Mouse (Mus musculus) Patski (cell line): ENCODE data around the gene Pacs2. TPM values are rescaled to one million over a fixed set of nuclear protein-coding genes. Genes with fewer than 3 reads are reported as not detected.
A peak's percentile ranks its signal among the peaks of the same experiment; 100 is the strongest.

Experiments used
- ATAC-seq: fragments of 100-300 bp; one replicate; pipeline ENCODE4 v1.8.0; 2021
- CTCF ChIA-PET: fragments of 350-600 bp; sonication (Branson Sonifier 250); formaldehyde crosslinking; loops from one replicate; lab custom pipeline; 2022; ENCODE audit warnings: inconsistent platforms; lab: Charles Lee
- POLR2A ChIA-PET: fragments of 350-600 bp; sonication (Branson Sonifier 250); formaldehyde crosslinking; loops from one replicate; lab custom pipeline; 2022; ENCODE audit warnings: antibody characterized with exemption, inconsistent platforms; lab: Charles Lee
- DNase-seq: peaks from one replicate; pipeline ENCODE4 v3.0.0-alpha.2; 2011; ENCODE audit warnings: low read depth, low spot score
- H3K27me3 ChIP-seq: fragments of 371-371 bp; one replicate; pipeline ENCODE4 v1.5.1; 2021
- CTCF ChIP-seq: fragments of 100-300 bp; IDR thresholded peaks from one replicate; pipeline ENCODE4 v1.5.1; 2021
- in situ Hi-C: fragments of 300-500 bp; cut with MboI; formaldehyde crosslinking; loops from 3 replicates; pipeline ENCODE4 v1.11.1; 2018; ENCODE audit warnings: low pct_unique_long_range_greater_than_20kb, mixed read lengths
- polyA plus RNA-seq: library from polyadenylated mRNA; unstranded; gene quantifications from one replicate; pipeline ENCODE4 v1.2.3, GENCODE M21; 2021

Gene Pacs2
- polyA plus RNA-seq, 1 experiment from 2014 or later, result 70.8 TPM

GRCm38 (mm10) chr12:113108528-113109283 lies 94.4 kb downstream of the Pacs2 start:
- H3K27me3 ChIP-seq, result no peaks in the 10 kb centered on the region
- TF ChIP-seq CTCF, result no peak
- in situ Hi-C loops, result no loop called here
- no peak for DNase-seq
- no peak for ATAC-seq
- POLR2A ChIA-PET, result no interaction called here
- CTCF ChIA-PET, result no interaction called here

- DNase-seq, result no peak
- no peaks in the 10 kb centered on the region for H3K27me3 ChIP-seq
- no peak for TF ChIP-seq CTCF
- no peak for ATAC-seq
- ChIA-PET POLR2A (no interaction called here), CTCF (no interaction called here)
- in situ Hi-C loops, result no loop called here
Observed at GRCm38 (mm10) chr12:113109801-113110200, 95.5 kb downstream of the Pacs2 start.

DNA sequence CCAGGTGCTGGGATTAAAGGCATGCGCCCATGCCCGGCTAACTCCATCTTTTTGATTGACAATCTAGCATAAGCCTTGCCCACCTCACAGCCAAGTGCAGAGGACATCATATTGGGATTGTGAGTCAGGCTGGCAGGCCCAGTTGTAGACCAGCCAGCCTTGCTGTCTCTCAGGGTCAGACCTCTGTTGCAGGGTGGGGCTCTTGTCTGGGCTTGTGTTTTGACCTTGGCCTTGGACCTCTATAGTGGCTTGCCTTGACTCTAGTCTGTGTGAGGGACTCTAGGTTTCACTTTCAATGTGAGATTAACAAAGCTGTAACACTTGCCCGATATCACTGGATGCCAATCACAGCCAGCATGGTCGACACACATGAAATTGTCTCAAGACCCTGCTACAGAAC lies 99.8 kb downstream of the Pacs2 start:
- H3K27me3 ChIP-seq, result no peaks in the 10 kb centered on the region
- TF ChIP-seq CTCF, result no peak
- ATAC-seq (no peak), DNase-seq (no peak)
- CTCF ChIA-PET, result no interaction called here
- POLR2A ChIA-PET, result no interaction called here
- in situ Hi-C loops, result no loop called here

GRCm38 (mm10) chr12:113114856-113115538 lies 100.7 kb downstream of the Pacs2 start:
- POLR2A ChIA-PET, result no interaction called here
- CTCF ChIA-PET, result no interaction called here
- ATAC-seq, result no peak
- TF ChIP-seq CTCF, result no peak
- in situ Hi-C loops, result no loop called here
- no peaks in the 10 kb centered on the region for H3K27me3 ChIP-seq
- no peak for DNase-seq

DNA sequence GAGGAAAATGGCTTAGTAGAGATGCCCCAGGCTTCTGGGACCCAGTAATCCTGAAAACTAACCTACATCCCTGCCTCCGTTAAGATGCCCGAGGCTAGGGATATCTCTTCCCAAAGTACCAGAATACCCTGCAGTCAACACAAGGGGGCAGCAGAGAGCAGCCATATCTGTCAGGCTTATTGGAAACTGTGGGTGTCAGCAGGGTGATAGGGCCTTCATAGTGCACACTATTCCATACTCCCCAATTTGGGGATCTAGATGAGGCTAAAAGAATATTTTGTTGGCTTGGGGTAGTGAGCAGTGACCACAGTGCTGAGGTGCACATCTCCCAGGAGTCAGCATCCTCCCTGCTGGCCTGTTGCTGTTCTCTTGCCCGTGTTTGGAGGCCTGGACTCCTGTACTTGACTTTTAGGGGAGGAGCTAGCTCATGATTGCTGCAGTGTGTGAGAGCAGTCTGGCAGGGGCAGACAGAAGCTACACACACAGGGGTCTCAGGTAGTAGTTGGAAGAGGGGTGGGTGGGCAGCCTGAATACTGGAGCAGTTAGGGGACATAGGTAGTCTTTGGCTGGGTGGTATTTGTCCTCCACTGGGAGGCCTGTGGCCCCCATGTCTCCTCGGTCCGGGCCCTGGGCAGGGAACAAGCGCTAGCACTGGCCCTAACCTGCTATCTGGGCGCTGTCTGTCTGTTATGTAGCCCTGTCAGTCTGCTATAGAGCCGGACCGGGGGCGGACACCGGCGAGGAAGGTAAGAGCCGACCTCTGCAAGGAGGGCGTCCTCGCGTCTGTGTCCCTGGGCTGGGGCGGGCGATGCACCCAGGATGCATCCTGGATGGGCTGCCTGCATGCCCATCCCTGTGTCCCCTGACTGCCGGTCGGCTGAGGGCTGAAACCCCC lies 105.5 kb downstream of the Pacs2 start:
- DNase-seq (no peak), ATAC-seq (peak; percentile 35)
- no peak for TF ChIP-seq CTCF
- H3K27me3 ChIP-seq, result no peaks in the 10 kb centered on the region
- ChIA-PET POLR2A (no interaction called here), CTCF (interaction anchor here (0.7 to 1.8 kb wide), 6 partner anchors 9 to 36 kb away, joined by 3 to 8 read pairs (median 4); partner anchors contain the start of gene Tedc1)
- in situ Hi-C loops, result no loop called here

Other genes with a start within 250 kb of the Pacs2 start
- gene Ahnak2, start 211.9 kb upstream of the Pacs2 start, polyA plus RNA-seq, result 44.1 TPM
- 46.3 TPM for gene Clba1, start 205.6 kb upstream of the Pacs2 start, polyA plus RNA-seq
- gene Cdca4, start 185.1 kb upstream of the Pacs2 start, polyA plus RNA-seq, result 23.5 TPM
- not detected for gene Gpr132, start 146.3 kb upstream of the Pacs2 start, polyA plus RNA-seq
- gene Jag2, start 84.7 kb upstream of the Pacs2 start, polyA plus RNA-seq, result 8.0 TPM
- gene Nudt14, start 72.4 kb upstream of the Pacs2 start, polyA plus RNA-seq, result 55.9 TPM
- gene Btbd6, start 38.0 kb upstream of the Pacs2 start, polyA plus RNA-seq, result 13.5 TPM
- 38.9 TPM for gene Brf1, start 13.8 kb upstream of the Pacs2 start, polyA plus RNA-seq
- gene Tex22, start 60.0 kb downstream of the Pacs2 start, polyA plus RNA-seq, result not detected
- gene Mta1, start 83.8 kb downstream of the Pacs2 start, polyA plus RNA-seq, result 95.8 TPM
- gene Crip2, start 125.7 kb downstream of the Pacs2 start, polyA plus RNA-seq, result 101 TPM
- gene Crip1, start 131.8 kb downstream of the Pacs2 start, polyA plus RNA-seq, result 0.17 TPM
- 9.7 TPM for gene Tedc1, start 141.9 kb downstream of the Pacs2 start, polyA plus RNA-seq
- gene Tmem121, start 171.4 kb downstream of the Pacs2 start, polyA plus RNA-seq, result 12.3 TPM